Mouse (Mus musculus) c-Kit-positive CD71-positive TER-119-negative erythroid progenitor cells, embryonic 14.5 days (primary cell): ENCODE measurements around the gene Zfp956.

Experiments
- DNase-seq: peaks from one replicate; pipeline ENCODE4 v3.0.0-alpha.2; 2013; ENCODE audit warnings: low read depth

The Zfp956 gene

GRCm38 (mm10) chr6:47953191-47953726 is at the start of gene Zfp956:
Gene Zfp956 (plus strand): TSS chr6:47953390.
- DNase-seq, result peak; percentile 94

DNA sequence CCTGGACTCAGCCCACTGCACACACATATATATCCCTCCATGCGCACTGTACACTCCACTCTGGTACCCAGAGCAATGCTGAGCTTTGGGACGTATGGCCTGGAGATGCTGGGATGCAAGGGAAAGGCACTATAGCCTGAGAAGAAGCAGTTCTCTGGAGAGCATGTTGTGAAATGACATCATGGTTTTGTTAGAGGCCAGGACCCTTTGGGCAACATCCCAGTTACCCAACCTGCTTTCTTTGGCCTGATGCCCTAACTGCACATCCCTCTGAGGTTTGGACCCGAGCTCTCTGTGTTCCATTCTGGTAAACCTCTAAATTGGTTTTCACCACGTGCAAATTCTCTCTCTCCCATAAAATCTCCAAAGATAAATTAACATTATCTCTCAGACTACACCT is 49.6 kb upstream of the Zfp956 start:
- DNase-seq, result no peak

- no peak for DNase-seq
Observed at GRCm38 (mm10) chr6:47904361-47904760, 48.8 kb upstream of the Zfp956 start.

- DNase-seq, result no peak
Observed at GRCm38 (mm10) chr6:47904917-47905695, 48.1 kb upstream of the Zfp956 start.

DNA sequence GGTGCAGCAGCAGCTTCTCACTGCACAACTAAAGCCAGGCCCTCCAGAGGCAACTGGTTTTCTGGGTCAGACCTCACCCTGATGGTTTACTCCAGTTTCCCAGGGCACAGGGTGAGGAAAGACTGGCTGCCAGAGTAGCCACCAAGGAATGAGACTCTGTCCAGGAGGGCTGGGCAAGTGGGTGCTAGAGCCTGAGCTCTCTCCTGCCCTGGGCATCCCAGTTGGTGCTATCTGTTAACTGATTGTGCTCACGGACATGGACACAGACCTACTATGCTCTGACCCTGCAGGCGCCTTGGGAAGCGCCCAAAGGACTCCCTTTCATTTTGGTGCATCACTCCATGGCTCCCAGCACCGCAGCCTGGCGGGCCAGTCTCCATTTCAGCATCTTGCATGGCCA is 46.9 kb upstream of the Zfp956 start:
- no peak for DNase-seq

GRCm38 (mm10) chr6:47909007-47909406 is 44.2 kb upstream of the Zfp956 start:
- no peak for DNase-seq

DNA sequence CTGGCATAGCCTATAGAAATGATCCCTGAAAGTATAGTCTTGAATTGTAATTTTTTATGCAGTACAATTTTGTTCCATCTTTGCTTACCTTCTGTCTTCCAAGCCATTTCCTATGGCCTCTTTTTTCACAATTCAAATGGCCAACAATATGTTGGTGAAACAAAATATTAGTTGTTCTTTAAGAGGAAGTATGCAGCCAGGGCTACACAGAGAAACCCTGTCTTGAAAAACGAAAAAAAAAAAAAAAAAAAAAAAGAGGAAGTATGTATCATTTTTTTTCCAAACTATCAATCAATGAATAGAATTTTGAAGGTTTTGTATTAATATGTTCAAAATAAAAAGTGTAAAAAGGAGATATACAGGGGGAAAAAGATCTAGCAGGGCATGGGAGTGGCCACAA is 41.5 kb upstream of the Zfp956 start:
- no peak for DNase-seq

DNA sequence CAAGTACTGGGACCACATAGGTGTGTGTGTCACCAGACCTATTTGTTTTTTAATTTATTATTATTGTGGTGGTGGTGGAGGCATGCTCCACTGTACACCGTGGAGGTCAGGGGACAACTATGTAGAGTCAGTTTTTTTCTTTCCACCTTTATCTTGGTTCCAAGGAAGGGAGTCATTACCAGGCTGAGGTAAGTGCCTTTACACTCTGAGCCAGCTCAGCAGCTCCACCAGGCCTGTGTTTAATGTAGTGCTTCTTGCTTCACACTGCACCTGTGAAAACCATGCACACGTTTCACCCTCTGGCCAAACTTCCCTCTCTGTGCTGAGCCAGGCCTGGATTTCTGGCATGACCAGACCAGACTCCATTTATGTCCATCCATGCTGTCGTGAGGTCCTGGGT is 40.2 kb upstream of the Zfp956 start:
- no peak for DNase-seq

DNA sequence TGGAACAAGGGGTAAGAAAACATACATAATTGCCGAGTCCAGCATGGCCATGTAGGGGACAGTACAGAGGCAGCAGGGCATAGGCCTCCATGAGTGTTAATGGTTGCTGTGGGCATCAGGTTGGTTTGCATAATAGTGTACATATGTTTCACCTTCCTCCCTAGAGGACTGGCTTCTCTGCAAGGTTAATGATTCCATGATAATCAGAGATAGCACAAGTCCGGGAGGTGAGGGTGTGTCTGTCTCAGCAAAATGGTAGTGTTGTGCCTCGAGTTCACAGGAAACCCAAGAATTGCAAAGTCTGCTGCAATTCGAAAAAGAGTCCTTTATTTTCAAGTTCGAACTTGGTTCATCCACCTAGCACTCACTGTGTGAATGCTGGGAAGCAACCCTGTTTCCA is 36.1 kb upstream of the Zfp956 start:
- no peak for DNase-seq

- no peak for DNase-seq
Observed at GRCm38 (mm10) chr6:47918768-47919274, 34.4 kb upstream of the Zfp956 start.

DNA sequence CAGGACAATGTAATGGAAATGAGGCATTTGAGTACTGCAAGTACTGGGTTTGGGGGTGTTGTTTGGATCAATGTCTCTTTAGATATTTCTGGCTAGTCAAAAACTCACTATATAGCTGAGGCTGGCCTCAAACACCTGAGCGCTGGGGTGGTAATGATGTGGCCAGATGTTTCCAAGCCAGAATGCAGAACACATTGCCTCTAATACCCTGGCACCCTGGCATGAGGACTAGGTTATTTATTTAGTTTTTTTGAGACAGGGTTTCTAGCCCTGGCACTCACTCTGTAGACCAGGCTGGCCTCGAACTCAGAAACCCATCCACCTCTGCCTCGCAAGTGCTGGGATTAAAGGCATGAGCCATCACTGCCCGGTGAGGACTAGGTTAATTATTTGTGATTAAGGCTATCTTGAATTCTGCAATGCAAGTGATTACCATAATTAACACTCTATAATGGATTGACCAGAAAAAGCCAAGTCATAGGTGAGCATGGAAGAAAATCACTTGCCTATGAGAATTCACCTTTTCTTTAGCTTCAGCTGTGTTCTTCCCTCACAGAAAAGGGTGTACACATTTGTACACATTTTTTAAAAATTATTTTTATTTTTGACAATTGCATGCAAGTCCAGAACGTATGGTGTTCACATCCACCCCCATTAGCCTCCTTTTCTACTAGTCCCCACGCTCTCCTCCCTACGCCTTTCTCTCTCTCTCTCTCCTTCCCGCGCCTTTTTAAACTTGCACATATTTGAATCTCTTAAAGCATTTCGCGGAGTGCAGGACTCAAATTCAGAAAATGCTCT is 33.3 kb upstream of the Zfp956 start:
- DNase-seq, result no peak

DNA sequence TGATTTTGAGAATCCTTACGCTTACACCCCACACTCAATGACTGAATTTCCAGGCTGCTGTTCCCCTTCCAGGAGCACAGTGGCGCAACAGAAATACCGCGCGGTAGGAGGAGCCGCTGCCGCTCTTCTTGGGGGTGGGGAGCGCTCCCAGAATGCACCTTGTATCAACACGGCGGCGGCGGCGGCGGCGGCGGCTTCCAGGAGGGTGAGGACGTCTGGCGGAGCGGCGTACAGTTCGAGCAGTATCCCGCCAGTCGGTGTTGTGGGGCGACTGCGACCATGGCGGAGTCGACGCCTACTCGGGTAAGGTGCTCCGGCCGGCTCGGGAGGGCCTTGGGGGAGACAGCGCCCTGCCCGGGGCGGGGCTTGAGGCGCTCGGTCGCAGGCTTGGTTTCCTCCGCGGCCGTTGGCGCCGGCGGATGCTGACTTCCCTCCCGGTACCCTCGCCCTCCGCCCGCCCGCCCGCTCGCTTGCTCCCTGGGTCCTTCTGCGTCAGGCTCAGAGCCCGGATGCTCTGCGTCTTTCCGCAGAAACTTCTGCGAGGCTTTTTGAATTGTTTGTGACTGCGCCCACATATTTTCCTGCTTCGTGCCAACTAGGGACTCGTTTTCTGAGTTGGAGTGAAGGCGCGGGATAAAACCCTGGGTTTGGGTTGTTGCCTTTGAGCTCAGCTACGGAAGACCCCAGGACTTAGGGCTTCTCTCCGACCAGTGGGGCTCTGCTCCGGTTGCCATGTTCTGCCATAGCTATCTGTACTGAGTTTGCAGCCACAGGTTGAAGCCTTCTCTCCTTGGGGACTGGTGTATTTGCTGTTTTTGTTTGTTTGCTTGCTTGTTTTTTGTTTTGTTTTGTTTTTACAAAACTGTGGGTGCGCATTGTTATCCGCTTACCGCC is 32.5 kb upstream of the Zfp956 start, which contains the start of gene Zfp212:
Gene Zfp212 (plus strand): TSS at position 30 of the 894 bp plus-strand sequence.
- peak; percentile 83 for DNase-seq

DNA sequence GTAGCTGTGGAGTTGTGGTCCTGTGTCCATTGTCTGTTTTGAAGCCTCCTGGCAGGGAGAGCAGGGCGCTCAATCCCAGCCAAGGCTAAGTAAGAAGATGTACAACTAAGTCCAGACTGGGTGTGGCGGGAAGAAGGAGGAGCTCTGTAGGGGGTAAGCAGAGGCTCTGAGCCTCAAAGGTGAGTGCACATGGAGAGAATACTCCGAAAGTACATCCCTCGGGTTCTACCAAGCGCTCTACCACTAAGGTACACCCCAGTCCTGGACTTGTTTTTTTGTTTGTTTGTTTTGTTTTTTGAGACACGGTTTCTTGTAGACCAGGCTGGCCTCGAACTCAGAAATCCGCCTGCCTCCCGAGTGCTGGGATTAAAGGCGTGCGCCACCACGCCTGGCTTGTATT is 10.7 kb upstream of the Zfp956 start:
- DNase-seq, result no peak

GRCm38 (mm10) chr6:47943021-47943691 is 10.0 kb upstream of the Zfp956 start:
- no peak for DNase-seq

GRCm38 (mm10) chr6:47943721-47944120 is 9.5 kb upstream of the Zfp956 start:
- no peak for DNase-seq

- DNase-seq, result no peak
Observed at GRCm38 (mm10) chr6:47947388-47947787, 5.8 kb upstream of the Zfp956 start.

DNA sequence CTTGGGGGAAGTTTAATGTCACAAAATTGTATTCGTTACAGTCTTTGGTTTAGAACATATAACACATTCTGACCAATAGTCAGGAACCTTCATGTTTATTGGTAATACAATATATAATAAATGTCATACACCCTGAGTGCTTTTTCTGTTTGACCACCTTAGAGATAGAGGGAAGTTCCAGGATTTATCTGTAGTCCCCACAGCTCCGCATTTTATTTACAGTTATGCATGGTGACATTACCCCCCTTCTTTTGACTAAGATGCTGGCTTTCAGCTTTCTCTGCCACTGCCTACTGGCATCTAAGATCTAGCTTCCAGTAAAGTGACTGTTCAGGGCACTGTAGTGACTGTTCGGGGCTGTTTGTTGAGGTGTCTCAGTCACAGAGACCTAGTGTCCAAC is 1.2 kb downstream of the Zfp956 start:
- DNase-seq, result no peak

DNA sequence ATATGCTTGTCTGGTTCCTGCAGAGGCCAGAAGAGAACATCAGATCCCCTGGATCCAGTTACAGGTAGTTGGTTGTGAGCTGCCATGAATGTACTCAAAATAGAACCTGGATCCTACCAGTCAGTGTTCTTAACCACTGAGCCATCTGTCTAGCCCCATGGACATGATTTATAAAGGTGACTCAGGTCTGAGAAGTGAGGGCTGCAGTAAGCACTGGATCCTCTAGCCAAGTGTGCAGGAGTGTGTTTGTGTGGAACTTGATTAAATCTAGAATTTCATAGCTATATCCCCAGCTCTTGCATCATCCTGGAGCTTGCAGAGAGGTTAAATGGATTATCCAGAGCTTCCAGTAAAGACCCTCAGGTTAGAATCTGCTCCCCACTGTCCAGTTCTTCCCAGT is 4.6 kb downstream of the Zfp956 start:
- DNase-seq, result no peak

DNA sequence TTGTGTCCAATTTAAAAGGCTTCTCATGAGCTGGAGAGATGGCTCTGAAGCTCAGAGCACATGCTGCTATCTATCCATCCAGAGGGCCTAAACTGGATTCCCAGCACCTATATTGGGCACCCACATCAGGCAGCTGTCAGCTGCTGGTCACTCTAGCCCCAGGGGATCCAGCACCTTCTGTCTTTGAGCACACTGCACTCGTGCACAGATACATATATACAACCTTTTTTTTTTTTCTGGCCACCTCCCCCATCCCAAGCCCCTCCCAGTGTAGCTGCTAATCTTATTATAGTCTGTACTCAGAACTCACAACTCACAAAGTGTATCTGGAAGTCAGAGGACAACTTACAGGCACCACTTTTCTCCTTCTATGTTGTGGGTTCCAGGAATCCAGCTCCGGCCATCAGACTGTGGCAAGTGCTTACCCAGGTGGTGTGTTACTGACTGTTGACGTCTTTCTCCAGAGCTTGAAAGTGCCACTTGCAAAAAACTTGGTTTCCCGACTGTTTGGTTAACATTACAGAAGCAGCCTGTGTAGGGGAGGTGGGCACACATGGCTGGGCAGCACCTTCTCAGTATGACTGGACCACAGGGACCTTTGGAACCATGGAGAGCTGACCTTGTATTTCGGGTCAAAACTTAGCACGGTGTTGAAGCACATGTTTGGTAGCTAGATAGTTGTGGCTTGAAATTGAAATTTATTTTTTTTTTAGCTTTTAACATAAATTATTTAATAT is 7.7 kb downstream of the Zfp956 start:
- no peak for DNase-seq

GRCm38 (mm10) chr6:47963051-47963450 is 9.9 kb downstream of the Zfp956 start:
- no peak for DNase-seq
